Mouse (Mus musculus) ES-E14 (cell line): ENCODE measurements at regions not wholly inside any gene's neighbourhood (a gene's known extent, or its start where the extent isn't known, plus 50 kb on each side); places are given as distances from the start of the nearest gene placed in this dataset.

ENCODE experiments used
- CHD2 ChIP-seq: IDR thresholded peaks from 2 replicates; pipeline ENCODE4 v1.6.1; 2014; ENCODE audit warnings: mild to moderate bottlenecking, low read depth, low read length, inconsistent platforms
- HCFC1 ChIP-seq: IDR thresholded peaks from 2 replicates; pipeline ENCODE4 v1.6.1; 2012; ENCODE audit warnings: low read length, inconsistent platforms, borderline replicate concordance; ENCODE audit not compliant: insufficient read depth
- MAFK ChIP-seq: IDR thresholded peaks from 2 replicates; pipeline ENCODE4 v1.6.1; 2014; ENCODE audit warnings: mild to moderate bottlenecking, low read depth, low read length, inconsistent platforms; ENCODE audit not compliant: insufficient read depth
- ZC3H11A ChIP-seq: IDR thresholded peaks from 2 replicates; pipeline ENCODE4 v1.6.1; 2012; ENCODE audit warnings: low read depth, mild to moderate bottlenecking, inconsistent platforms, low read length, borderline replicate concordance

DNA sequence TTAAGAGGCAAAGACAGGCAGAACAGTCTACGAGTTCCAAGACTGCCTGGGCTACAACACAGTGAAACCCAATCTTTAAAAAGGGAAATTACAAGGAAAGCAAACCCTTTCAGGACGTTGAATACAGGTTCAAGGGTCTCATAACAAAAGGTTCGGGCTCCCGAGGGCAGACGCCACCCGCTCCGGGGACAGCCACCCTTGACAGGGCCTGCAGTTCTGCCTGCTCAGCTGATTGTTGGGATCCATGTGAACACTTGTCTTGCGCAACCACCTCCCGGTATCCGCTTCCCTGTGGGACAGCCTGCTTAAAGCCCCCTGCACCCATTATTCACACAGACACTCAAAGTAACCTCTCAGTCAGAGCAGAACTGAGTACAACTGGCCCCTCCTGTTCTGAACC, 70.9 kb upstream of the Mc3r start:
- TF ChIP-seq HCFC1 (no peak), CHD2 (no peak), ZC3H11A (no peak), MAFK (no peak)
